Mouse (Mus musculus) forebrain, postnatal 0 days (tissue): ENCODE data around the gene Dupd1. TPM values are rescaled to one million over a fixed set of nuclear protein-coding genes. Genes with fewer than 3 reads are reported as not detected.

ENCODE experiments used
- ATAC-seq: fragments of 200-750 bp; cut with Nextera tagmentation; 2 replicates; pipeline ENCODE4 v1.8.0; 2017; ENCODE audit warnings: mild to moderate bottlenecking, moderate library complexity
- DNase-seq: peaks from one replicate; pipeline ENCODE4 v3.0.0-alpha.2; 2015
- H3K27ac ChIP-seq: fragments of 300-500 bp; sonication (generic); 2 replicates; pipeline ENCODE4 v1.5.1; 2014; ENCODE audit warnings: low read depth, mild to moderate bottlenecking, antibody characterized with exemption, low read length, moderate library complexity, mixed read lengths
- H3K27me3 ChIP-seq: fragments of 300-500 bp; sonication (generic); 2 replicates; pipeline ENCODE4 v1.6.1; 2014; ENCODE audit warnings: mild to moderate bottlenecking, low read length, mixed read lengths; ENCODE audit not compliant: insufficient read depth
- H3K36me3 ChIP-seq: fragments of 300-500 bp; sonication (generic); 2 replicates; pipeline ENCODE4 v1.6.1; 2014; ENCODE audit warnings: mild to moderate bottlenecking, moderate library complexity; ENCODE audit not compliant: insufficient read depth
- H3K4me1 ChIP-seq: fragments of 300-500 bp; sonication (generic); 2 replicates; pipeline ENCODE4 v1.6.1; 2014; ENCODE audit warnings: antibody characterized with exemption; ENCODE audit not compliant: insufficient read depth
- H3K4me2 ChIP-seq: fragments of 300-500 bp; sonication (generic); 2 replicates; pipeline ENCODE4 v1.6.1; 2014; ENCODE audit warnings: low read depth, mild to moderate bottlenecking, moderate library complexity
- H3K4me3 ChIP-seq: fragments of 300-500 bp; sonication (generic); 2 replicates; pipeline ENCODE4 v1.5.1; 2014; ENCODE audit warnings: low read depth, low read length, mixed read lengths
- H3K9ac ChIP-seq: fragments of 300-500 bp; sonication (generic); 2 replicates; pipeline ENCODE4 v1.6.1; 2014; ENCODE audit warnings: mild to moderate bottlenecking
- H3K9me3 ChIP-seq: fragments of 300-500 bp; sonication (generic); 2 replicates; pipeline ENCODE4 v1.6.1; 2016; ENCODE audit warnings: low read length
- CTCF ChIP-seq: sonication (generic); IDR thresholded peaks from 2 replicates; pipeline ENCODE4 v1.5.1; 2016; ENCODE audit warnings: antibody characterized with exemption, control low read depth, low read depth
- WGBS: fragments of 180-500 bp; shearing (Covaris S2); extraction: QIAGEN DNeasy Blood & Tissue Kit; methylation state at CpG from one replicate; pipeline ENCODE4 v1.1.7; 2014; 5-methylcytosine and 5-hydroxymethylcytosine counted together
- polyA plus RNA-seq: library from polyadenylated mRNA; unstranded; fragments of >200 nt; fragmentation: Nextera tagmentation; extraction: Ambion mirVana; gene quantifications from 2 replicates; pipeline ENCODE4 v1.2.1, GENCODE M21; 2015
- total RNA-seq: library from RNA; depleted of rRNA; stranded (reverse); fragments of >200 nt; gene quantifications from 2 replicates; pipeline ENCODE4 v1.2.3, GENCODE M21; 2014

Gene Dupd1
- total and polyA plus RNA-seq, 2 experiments from 2014 or later, result 0.24 to 0.35 TPM

DNA sequence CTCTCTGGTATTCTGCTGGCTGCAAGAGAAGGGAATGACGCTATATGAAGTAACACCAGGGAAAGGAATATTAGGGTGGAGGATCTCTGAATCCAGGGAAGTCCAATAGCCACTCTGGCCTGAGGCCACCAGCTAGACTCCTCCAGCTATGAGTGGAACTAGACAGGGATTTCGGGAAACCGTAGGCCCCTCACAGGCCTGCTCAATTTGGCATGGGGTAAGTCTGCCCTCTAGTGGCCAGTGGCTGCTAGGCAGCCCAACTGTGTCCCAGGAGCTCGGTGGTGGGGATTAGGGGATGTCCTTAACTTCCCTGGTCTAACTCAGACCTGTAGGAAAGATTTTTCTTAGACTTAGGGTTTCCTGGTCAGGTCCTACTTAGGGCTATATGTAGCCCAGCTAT, 27.4 kb upstream of the Dupd1 start:
- peak; percentile 98 for TF ChIP-seq CTCF
- Histone ChIP-seq H3K9ac (no peak overlapping the region), H3K36me3 (no peaks in the 10 kb centered on the region), H3K4me2 (no peak overlapping the region), H3K9me3 (no peaks in the 10 kb centered on the region), H3K27me3 (no peaks in the 10 kb centered on the region), H3K4me1 (no peaks in the 10 kb centered on the region), H3K4me3 (no peak overlapping the region), H3K27ac (no peak overlapping the region)
- peak; percentile 93 for DNase-seq
- ATAC-seq, result peak; percentile 92
- 15% methylated on average over 4 of the region's 4 CpGs for WGBS

DNA sequence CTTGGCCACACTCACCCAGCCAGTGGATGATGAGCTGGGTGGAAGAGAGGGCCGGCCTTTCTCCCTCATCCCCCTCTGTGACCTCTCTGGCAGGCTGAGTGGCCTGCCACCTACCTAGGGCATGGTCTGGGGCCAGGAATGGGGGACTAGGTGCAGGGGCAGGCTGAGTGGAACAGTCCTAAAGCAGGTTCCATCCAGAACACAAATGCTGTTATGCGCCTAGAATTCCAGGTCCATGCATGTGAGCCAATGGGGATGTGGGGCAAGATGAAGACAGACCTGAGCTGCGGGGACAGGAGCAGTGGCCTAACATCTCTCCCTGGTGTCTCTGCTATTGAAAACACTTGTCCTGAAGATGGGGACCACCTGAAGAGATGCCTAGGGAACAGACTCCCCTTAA, 26.9 kb upstream of the Dupd1 start:
- no peak overlapping the region for H3K27ac ChIP-seq
- ATAC-seq (peak; percentile 5; the same call in 1 of the 2 replicates), DNase-seq (no peak)
- no peak overlapping the region for H3K4me3 ChIP-seq
- no peaks in the 10 kb centered on the region for H3K27me3 ChIP-seq
- H3K4me1 ChIP-seq, result no peaks in the 10 kb centered on the region
- no peak overlapping the region; the same call in 1 of the 2 replicates for H3K9ac ChIP-seq
- WGBS, result 91% methylated on average over 3 of the region's 3 CpGs
- no peaks in the 10 kb centered on the region for H3K36me3 ChIP-seq
- no peak overlapping the region for H3K4me2 ChIP-seq
- H3K9me3 ChIP-seq, result no peaks in the 10 kb centered on the region
- no peak for TF ChIP-seq CTCF

- TF ChIP-seq CTCF, result no peak
- 97% methylated on average over 7 of the region's 7 CpGs for WGBS
- H3K9me3 ChIP-seq, result no peaks in the 10 kb centered on the region
These were observed 26.0 kb upstream of the Dupd1 start for GRCm38 (mm10) chr14:21740345-21740744.

DNA sequence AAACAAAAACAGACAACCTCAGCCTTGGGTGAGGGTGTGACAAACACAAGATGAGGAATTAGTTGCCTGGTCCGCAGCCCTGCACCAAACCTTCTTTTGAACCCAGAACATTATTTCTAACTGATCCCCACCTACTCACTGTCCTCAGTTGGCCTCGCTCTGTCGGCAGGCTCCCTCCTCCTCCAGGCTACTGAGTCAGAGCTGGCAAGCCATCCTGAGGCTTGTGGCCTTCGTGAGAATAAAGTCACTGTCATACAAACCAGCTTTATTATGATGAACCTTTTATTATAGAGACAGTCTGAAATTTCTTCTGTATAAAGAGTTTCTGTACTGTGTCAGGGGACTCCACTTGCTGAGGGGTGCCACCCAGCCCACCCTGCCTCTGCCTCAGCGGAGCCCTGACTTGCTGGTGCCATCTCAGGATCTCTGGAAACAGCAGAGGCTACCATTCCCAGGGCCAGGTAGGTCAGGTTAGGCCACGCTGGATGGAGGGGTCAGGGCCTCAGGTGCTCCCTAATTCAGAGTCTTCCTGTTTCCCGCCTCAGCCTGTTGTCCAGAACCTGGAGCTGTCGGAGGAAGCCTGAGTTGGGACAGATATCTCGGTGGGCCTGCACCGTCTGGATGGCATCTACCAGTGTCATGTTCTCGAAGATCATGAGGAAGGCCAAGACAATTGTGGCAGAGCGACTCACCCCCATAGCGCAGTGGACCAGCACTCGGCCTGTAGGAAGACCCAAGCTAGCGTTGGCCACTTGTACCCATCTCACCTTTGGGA, 18.9 kb upstream of the Dupd1 start:
- no peaks in the 10 kb centered on the region for H3K4me1 ChIP-seq
- no peak for TF ChIP-seq CTCF
- no peak for DNase-seq
- no peaks in the 10 kb centered on the region for H3K36me3 ChIP-seq
- H3K9me3 ChIP-seq, result no peaks in the 10 kb centered on the region
- H3K27ac ChIP-seq, result no peak overlapping the region
- H3K4me2 ChIP-seq, result no peak overlapping the region
- no peak for ATAC-seq
- H3K9ac ChIP-seq, result no peak overlapping the region
- H3K4me3 ChIP-seq, result no peak overlapping the region
- no peaks in the 10 kb centered on the region for H3K27me3 ChIP-seq
- WGBS, result 90% methylated on average over 15 of the region's 15 CpGs

More at GRCm38 (mm10) chr14:21740345-21740744, 26.0 kb upstream of the Dupd1 start:
- H3K27ac ChIP-seq, result no peak overlapping the region
- no peak for DNase-seq
- no peaks in the 10 kb centered on the region for H3K4me1 ChIP-seq
- no peak overlapping the region for H3K9ac ChIP-seq
- no peak overlapping the region for H3K4me3 ChIP-seq
- H3K27me3 ChIP-seq, result no peaks in the 10 kb centered on the region
- ATAC-seq, result no peak
- no peaks in the 10 kb centered on the region for H3K36me3 ChIP-seq
- no peak overlapping the region for H3K4me2 ChIP-seq

DNA sequence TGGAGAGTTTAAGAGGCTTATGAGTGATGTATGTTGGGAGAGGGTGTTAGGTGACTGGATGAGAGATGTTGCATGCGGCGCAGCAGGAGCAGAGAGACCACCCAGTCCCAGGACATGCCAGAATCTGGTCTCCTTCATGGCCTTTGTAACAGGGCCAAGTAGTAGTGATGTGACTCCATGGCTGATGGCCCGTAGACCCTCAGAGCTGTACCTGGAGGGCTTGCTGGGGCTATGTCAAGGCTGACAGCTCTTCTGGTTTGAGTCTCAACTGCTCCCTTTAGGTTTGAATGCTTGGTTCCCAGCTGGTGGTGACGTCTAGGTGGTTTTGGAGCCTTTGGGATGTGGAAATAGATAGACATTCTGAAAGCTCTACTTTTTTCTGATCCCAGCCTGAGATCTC, 15.6 kb upstream of the Dupd1 start:
- no peak overlapping the region for H3K4me2 ChIP-seq
- TF ChIP-seq CTCF, result no peak
- 92% methylated on average over 4 of the region's 4 CpGs for WGBS
- no peaks in the 10 kb centered on the region for H3K27me3 ChIP-seq
- no peak overlapping the region for H3K27ac ChIP-seq
- no peaks in the 10 kb centered on the region for H3K4me1 ChIP-seq
- H3K36me3 ChIP-seq, result no peaks in the 10 kb centered on the region
- DNase-seq (no peak), ATAC-seq (no peak)
- no peak overlapping the region for H3K4me3 ChIP-seq
- H3K9ac ChIP-seq, result no peak overlapping the region
- H3K9me3 ChIP-seq, result no peaks in the 10 kb centered on the region

GRCm38 (mm10) chr14:21729031-21729732, 14.8 kb upstream of the Dupd1 start:
- H3K36me3 ChIP-seq, result no peaks in the 10 kb centered on the region
- no peak overlapping the region for H3K9ac ChIP-seq
- no peak overlapping the region for H3K27ac ChIP-seq
- no peak overlapping the region for H3K4me2 ChIP-seq
- H3K4me3 ChIP-seq, result no peak overlapping the region
- DNase-seq (no peak), ATAC-seq (no peak)
- WGBS, result 74% methylated on average over 6 of the region's 6 CpGs
- no peak for TF ChIP-seq CTCF
- H3K9me3 ChIP-seq, result no peaks in the 10 kb centered on the region
- H3K4me1 ChIP-seq, result no peaks in the 10 kb centered on the region
- H3K27me3 ChIP-seq, result no peaks in the 10 kb centered on the region
